Mouse (Mus musculus) monocyte, adult 5-6 weeks (primary cell): ENCODE measurements around the gene Mfsd14a. TPM values are rescaled to one million over a fixed set of nuclear protein-coding genes. Genes with fewer than 3 reads are reported as not detected.
"Not testable (repeated sequence)": the region's sequence is repeated elsewhere in the genome, so short reads cannot be mapped to it uniquely, and the experiment has no call there.

ENCODE experiments used
- ATAC-seq: fragments of 153-309, 156-312 bp; replicated peaks from 2 replicates; pipeline ENCODE4 v1.8.0; 2017; ENCODE audit warnings: mild to moderate bottlenecking; ENCODE audit not compliant: low TSS enrichment, insufficient number of reproducible peaks, severe bottlenecking, poor library complexity, low FRiP score
- total RNA-seq: library from RNA; stranded (forward); fragments of 200-1000, 200-491, 200-594 nt; gene quantifications from 3 replicates; pipeline ENCODE4 v1.2.3, GENCODE M21; 2017

The Mfsd14a gene
- total RNA-seq, 1 experiment from 2014 or later: 102 TPM

GRCm38 (mm10) chr3:116656184-116656965, 6.1 kb downstream of the Mfsd14a start:
- no peak for ATAC-seq

GRCm38 (mm10) chr3:116654051-116654450, 8.4 kb downstream of the Mfsd14a start:
- not testable (repeated sequence) for ATAC-seq

- no peak for ATAC-seq
Measured at GRCm38 (mm10) chr3:116653278-116653945, 9.1 kb downstream of the Mfsd14a start.

- no peak for ATAC-seq
Measured at GRCm38 (mm10) chr3:116652033-116652446, 10.4 kb downstream of the Mfsd14a start.

- no peak for ATAC-seq
Measured at GRCm38 (mm10) chr3:116650698-116651097, 11.8 kb downstream of the Mfsd14a start.

GRCm38 (mm10) chr3:116648805-116649204, 13.7 kb downstream of the Mfsd14a start:
- ATAC-seq: peak; percentile 50; the same call in 1 of the 2 replicates

GRCm38 (mm10) chr3:116646387-116646786, 16.1 kb downstream of the Mfsd14a start:
- ATAC-seq: no peak

- no peak for ATAC-seq
Measured at GRCm38 (mm10) chr3:116642373-116642772, 20.1 kb downstream of the Mfsd14a start.

GRCm38 (mm10) chr3:116641811-116642371, 20.6 kb downstream of the Mfsd14a start:
- peak; percentile 61; the same call in 1 of the 2 replicates for ATAC-seq

- ATAC-seq: 0 out of 2 replicates have a peak, but pooled peaks have one; percentile 27
Measured at GRCm38 (mm10) chr3:116640024-116640423, 22.5 kb downstream of the Mfsd14a start.

- ATAC-seq: no peak
Measured at GRCm38 (mm10) chr3:116638572-116638971, 23.9 kb downstream of the Mfsd14a start.

GRCm38 (mm10) chr3:116637693-116638476, 24.6 kb downstream of the Mfsd14a start:
- no peak for ATAC-seq

- no peak for ATAC-seq
Measured at GRCm38 (mm10) chr3:116635799-116636198, 26.7 kb downstream of the Mfsd14a start.

GRCm38 (mm10) chr3:116634853-116635252, 27.6 kb downstream of the Mfsd14a start:
- no peak for ATAC-seq

- no peak for ATAC-seq
Measured at GRCm38 (mm10) chr3:116634091-116634490, 28.4 kb downstream of the Mfsd14a start.

GRCm38 (mm10) chr3:116632971-116633370, 29.5 kb downstream of the Mfsd14a start:
- ATAC-seq: no peak

GRCm38 (mm10) chr3:116631459-116631858, 31.0 kb downstream of the Mfsd14a start:
- no peak for ATAC-seq

- no peak for ATAC-seq
Measured at GRCm38 (mm10) chr3:116622641-116623040, 39.8 kb downstream of the Mfsd14a start.
